Mouse (Mus musculus) spleen, postnatal 4 days (tissue): Measurements from ENCODE around the gene Heg1.

ENCODE experiments used
- DNase-seq, 2 experiments: peaks; one replicate each; pipeline ENCODE4 v3.0.0; 2022; ENCODE audit warnings: low spot score in 2 of 2

Gene Heg1

GRCm38 (mm10) chr16:33820269-33821178 lies 136.4 kb downstream of the Heg1 start:
- DNase-seq = peak; percentile 77 to 90
